Mouse (Mus musculus) spleen, postnatal 36 days (tissue): ENCODE results near the gene Dcp1a.
"Not testable (repeated sequence)": the region's sequence is repeated elsewhere in the genome, so short reads cannot be mapped to it uniquely, and the experiment has no call there.

ENCODE experiments used
- DNase-seq, 2 experiments: peaks; one replicate each; pipeline ENCODE4 v3.0.0; 2022; ENCODE audit warnings: low spot score in 2 of 2, mixed read lengths in 1 of 2

Gene Dcp1a

DNA sequence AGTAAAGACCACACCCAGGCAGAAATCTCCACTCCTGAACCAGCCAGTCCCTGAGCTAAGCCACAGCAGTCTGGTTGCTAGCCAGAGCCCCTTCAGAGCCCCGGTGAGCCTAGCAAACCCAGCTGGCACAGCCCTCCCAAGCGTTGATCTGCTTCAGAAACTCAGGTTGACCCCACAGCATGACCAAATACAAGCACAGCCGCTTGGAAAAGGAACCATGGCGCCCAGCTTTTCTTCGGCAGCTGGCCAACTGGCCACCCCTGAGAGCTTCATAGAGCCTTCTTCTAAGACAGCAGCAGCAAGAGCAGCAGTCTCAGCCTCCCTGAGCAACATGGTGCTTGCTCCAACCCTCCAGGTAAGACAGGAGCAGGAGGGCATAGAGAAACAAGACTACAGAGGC lies 40.0 kb downstream of the Dcp1a start:
- DNase-seq, result no peak

- DNase-seq, result no peak
Measured at GRCm38 (mm10) chr14:30523356-30523755, 44.0 kb downstream of the Dcp1a start.

- DNase-seq, result no peak
Measured at GRCm38 (mm10) chr14:30528392-30528791, 49.1 kb downstream of the Dcp1a start.

DNA sequence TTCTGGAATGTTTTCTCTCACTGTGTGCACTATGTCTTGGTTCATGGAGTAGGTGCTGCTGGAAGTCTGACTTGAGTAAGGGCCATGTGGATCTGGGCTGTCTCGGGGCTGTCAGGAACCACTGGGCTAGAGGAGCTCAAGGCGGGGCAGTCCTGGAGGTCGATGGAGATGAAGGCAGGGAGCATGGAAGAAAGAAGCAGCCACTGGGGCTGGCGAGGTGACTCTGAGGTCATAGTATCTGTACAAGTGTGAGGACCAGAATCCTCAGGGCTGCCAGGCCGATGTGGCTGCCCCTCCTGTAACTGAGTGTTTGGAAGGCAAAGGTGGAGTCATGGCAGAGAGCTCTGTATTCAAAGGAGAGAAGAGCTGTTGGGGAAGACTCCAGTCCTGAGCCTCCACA lies 49.6 kb downstream of the Dcp1a start:
- no peak for DNase-seq

- DNase-seq, result no peak
Measured at GRCm38 (mm10) chr14:30529454-30529853, 50.1 kb downstream of the Dcp1a start.

DNA sequence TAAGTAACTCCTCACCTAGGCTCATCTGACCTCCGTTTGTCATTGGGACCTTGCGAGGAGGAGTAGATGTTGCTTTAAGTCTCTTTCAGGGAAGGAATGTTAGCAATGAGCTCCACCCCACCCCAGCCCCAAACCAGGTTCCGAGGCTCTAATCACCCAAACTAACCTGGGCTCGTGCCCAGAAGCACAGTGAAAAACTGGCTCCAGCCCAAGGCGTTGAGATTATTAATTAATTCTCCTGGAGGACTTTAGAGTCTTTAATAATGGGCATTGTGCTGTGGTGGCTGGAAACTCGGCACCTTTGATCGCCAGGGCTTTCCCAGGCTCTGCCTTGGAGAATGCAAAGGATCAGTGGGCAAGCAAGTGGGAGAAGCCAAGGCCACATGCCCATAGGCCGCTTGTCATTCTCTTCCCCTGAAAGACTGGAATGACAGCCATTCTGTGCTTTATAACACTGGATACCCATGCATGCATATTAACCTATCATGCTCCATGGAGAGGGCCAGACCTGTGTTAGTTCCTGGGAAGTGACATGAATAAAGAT lies 51.5 kb downstream of the Dcp1a start:
- no peak for DNase-seq

DNA sequence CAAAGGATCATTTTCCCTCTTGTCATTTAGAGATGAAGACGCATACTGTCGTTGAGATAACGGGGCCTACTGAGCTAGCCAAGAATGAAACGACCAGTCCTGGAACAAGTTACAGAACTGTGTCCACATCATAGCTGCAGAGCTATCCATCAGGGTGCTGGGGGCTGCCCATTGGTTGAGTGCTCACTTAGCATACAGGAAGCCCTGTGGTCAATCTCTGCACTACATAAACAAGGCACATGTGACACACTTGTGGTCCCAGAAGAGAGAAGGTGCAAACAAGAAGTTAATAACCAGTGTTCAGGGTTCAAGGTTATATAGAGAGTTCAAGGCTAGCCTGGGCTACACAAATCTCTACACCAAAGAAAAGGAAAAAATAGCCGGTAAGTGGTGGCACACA lies 52.1 kb downstream of the Dcp1a start:
- no peak for DNase-seq

DNA sequence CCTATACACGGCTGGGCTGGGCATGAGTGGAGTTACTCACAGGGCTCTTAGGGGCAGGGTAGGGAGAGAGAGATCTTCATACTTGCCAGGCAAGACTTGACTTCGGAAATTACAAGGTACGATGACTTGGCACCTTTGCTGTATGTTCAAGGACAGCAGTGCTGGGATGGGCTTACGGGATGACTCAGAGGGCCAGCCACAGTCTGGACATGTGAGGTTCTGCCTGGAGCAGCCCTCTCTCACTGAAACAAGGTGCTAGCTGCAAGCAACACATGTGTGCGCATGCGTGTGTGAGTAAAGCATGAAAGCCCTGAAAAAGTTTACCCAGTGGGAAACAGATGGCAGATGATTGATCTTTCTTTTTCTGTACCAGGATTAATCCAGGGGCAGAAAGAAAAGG lies 52.6 kb downstream of the Dcp1a start:
- DNase-seq, result no peak

DNA sequence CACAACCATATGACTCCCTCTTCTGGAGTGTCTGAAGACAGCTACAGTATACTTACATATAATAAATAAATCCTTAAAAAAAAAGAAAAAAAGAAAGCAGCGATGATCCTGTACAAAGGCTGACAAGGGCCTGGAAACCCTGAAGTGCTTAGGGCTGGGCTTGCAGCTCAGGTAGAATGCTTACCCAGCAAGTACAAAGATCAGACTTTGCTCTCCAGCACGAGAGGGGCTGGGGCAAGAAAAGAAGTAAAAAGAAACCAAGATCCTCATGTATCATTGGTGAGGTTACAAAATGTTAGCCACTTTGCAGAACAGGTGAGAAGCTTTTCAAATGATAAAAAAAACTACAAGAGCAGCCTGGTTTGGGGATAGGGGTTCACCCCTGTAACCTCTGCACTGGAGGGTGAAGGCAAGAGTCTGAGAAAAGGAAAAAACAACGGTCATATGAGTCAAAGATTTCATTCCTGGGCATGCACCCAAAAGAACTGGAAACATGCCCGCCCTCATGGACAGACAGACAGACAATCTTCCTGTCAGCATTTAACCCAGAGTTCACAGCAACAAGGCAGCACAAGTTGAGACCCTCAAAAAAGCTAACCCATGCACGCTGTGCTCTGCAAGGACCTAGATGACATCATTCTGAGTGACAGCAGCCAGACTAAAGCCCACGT lies 54.6 kb downstream of the Dcp1a start:
- DNase-seq, result no peak

DNA sequence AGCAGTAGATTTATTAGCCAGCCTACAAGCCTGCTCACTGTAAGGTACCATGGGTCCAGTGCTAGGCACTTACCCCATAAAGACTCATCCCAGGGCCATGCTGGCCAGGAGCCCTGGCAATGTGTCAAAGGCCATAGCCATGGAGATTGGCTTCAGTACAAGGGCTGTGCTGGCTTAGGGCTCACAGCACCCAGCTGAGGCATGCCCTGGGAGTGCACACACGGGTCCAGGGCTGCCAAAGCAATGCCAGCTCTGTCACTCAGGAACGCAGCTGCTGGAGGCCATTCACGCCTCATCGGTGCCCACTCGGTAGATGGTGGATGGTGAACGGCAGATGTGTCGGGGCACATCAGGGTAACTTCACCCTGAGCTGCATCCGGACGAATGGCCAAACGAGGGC lies 62.2 kb downstream of the Dcp1a start:
- no peak for DNase-seq

GRCm38 (mm10) chr14:30543331-30543730 lies 64.0 kb downstream of the Dcp1a start:
- not testable (repeated sequence) for DNase-seq

GRCm38 (mm10) chr14:30548131-30548720 lies 68.9 kb downstream of the Dcp1a start, which contains the start of gene Tkt:
TSS of gene Tkt (plus strand) at chr14:30548359.
- DNase-seq, result no peak

DNA sequence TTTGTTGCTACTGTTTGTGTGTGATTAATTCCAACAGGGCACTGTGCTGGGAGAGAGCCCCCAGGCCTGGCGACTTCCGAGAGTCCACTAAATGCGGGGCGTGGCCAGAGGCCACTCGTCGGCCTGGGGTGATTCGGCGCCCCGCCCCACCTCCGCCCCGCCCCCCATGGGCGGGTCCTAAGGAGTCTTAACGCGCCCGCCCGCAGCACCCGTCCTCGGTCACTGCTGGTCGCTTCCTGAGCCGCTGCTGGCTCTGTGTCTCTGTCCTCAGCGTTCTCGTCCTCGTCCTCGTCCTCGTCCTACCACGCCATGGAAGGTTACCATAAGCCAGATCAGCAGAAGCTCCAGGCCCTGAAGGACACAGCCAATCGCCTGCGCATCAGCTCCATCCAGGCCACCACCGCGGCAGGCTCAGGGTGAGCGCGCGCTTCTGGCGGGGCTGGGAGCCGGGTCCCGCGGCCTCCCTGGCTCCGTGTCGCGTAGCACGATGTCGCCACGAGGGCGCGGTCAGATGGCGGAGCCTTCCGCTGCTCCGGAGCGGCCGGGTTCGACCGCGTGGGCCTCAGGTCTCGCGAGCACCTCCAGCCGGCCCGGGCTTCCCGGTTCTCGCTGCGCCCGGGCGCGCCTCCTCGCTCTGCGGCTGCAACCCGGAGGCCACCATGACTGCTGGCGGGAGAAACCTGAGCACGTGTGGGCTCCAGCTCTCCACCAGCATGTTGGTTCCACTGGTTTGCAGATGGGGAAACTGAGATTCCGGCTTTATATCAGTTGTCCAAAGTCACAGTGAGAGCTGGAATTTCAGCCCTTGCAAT lies 69.8 kb downstream of the Dcp1a start:
- peak; percentile 92 to 96 for DNase-seq

GRCm38 (mm10) chr14:30549777-30550149 lies 70.4 kb downstream of the Dcp1a start:
- peak; percentile 51 to 56 for DNase-seq

DNA sequence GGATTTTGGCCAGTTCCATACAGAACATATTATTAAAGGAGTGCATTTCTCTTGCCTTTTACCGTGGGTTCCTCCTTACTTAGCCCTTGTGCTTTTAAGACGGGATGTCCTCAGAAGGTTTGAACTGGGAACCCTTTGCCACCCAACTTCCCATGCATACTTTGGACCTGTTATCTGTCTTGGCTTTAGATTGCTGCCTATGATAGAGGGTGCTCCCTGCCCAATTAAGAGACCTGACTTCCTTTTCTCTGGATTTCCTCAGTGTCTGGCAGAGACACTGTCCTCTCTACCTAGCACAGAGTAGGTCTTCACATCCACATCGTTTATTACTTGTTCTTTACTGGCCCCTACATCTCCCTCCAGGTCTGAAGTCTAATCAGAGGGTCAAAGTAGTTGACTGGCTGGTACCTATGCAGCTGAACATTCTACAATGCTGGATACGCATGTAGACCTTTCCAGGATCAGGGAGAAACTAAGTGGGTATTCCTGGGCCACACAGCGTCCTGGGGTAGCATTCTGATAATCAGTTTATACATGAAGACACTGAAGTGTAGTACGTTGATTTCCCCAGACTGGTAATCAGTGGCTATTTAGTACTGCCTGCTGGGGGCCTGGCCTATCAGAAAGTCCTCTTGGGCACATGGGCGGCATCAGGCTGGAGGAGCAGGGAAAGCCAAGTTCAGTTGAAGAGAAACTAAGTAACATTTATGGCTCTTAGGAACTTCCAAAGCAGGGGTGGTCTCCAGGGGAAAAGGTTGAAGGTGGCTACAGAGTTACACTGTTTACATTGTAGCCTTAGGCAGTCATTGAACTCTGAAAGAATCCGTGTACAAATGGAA lies 71.1 kb downstream of the Dcp1a start:
- no peak for DNase-seq

DNA sequence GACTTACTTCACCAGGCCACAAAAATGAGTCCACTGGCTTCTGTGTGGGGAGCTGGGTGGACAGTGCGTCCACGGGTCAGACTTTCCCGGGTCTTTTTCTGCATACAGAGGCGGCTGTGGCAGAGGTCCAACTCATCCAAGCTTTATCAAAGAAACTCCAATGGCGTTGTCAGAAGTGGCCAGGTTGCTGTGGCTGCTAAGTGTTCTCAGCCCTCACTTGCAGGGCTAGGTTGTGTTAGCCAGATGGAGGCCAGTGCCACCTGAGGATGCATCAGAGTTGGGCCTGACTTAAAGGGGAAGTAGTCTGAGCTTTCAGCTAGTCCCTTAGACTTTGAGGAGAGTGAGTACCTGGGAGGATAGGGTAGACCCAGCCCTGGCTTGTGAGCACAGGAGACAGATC lies 72.2 kb downstream of the Dcp1a start:
- DNase-seq, result no peak

- no peak for DNase-seq
Measured at GRCm38 (mm10) chr14:30551981-30552380, 72.6 kb downstream of the Dcp1a start.

- no peak for DNase-seq
Measured at GRCm38 (mm10) chr14:30553185-30553584, 73.8 kb downstream of the Dcp1a start.

- no peak for DNase-seq
Measured at GRCm38 (mm10) chr14:30556651-30557050, 77.3 kb downstream of the Dcp1a start.

DNA sequence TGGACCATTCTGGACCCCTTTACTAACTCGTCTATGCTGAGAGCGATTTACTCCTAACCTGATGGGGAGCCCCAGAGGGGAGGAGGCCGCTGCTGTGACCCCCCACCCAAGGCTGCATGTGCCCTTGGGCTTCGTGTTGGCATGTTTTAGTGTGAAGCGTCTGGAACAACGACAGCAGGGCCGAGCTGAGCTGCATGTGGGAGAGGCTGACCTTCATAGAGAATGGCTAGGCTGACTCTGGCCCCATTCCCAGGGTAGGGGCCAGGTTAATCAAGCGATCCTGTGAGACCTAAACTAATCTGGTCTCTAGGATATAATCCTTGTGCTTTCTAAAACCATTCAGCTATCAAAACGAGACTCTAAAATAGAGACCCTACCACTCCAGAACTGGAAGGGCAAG lies 78.4 kb downstream of the Dcp1a start:
- no peak for DNase-seq

DNA sequence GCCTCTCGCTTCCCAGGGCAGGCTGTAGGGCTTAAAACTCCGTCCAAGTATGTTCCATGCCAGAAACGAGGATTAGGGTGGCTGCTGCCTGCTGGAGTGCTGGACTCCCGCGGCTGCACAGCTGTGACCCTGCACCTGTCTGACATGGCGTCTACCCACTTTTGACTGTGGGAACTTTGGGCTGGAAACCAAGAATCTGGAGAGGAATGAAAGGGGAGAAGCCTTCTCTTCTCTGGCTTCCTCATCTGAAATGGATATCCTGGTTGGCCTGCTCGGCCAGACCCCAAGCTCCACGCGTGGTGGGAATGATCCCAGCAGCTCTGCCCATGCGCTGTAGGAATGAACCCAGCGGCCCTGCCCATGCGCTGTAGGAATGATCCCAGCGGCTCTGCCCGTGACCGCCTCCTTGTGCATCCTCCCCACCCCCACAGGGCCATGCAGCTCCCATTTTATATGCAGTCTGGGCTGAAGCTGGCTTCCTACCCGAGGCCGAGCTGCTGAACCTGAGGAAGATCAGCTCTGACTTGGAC lies 80.1 kb downstream of the Dcp1a start:
- DNase-seq, result no peak
